Mouse (Mus musculus) urinary bladder, postnatal 36 days (tissue): ENCODE data around the gene Cacna1h.
A peak's percentile ranks its signal among the peaks of the same experiment; 100 is the strongest.

Experiments
- DNase-seq, 2 experiments: peaks; one replicate each; pipeline ENCODE4 v3.0.0; 2022; ENCODE audit warnings: low spot score in 2 of 2, mixed read lengths in 1 of 2

The Cacna1h gene

GRCm38 (mm10) chr17:25433617-25434606 is at the start of gene Cacna1h:
Gene Cacna1h (minus strand): TSS chr17:25433783.
- peak in 1 of 2 experiments; percentile 9 for DNase-seq

- no peak for DNase-seq
Observed at GRCm38 (mm10) chr17:25482092-25482491, 48.5 kb upstream of the Cacna1h start.

GRCm38 (mm10) chr17:25480820-25481219 is 47.2 kb upstream of the Cacna1h start:
- no peak for DNase-seq

GRCm38 (mm10) chr17:25480152-25480551 is 46.6 kb upstream of the Cacna1h start:
- no peak for DNase-seq

- DNase-seq = peak; percentile 24 to 30
Observed at GRCm38 (mm10) chr17:25475946-25476744, 42.6 kb upstream of the Cacna1h start.

- peak; percentile 11 to 54 for DNase-seq
Observed at GRCm38 (mm10) chr17:25474330-25475077, 40.9 kb upstream of the Cacna1h start.

GRCm38 (mm10) chr17:25472044-25472443 is 38.5 kb upstream of the Cacna1h start:
- no peak for DNase-seq

GRCm38 (mm10) chr17:25471418-25471817 is 37.8 kb upstream of the Cacna1h start:
- no peak for DNase-seq

- peak; percentile 47 to 62 for DNase-seq
Observed at GRCm38 (mm10) chr17:25469798-25470197, 36.2 kb upstream of the Cacna1h start.

- DNase-seq = no peak
Observed at GRCm38 (mm10) chr17:25468301-25468700, 34.7 kb upstream of the Cacna1h start.

GRCm38 (mm10) chr17:25467781-25468180 is 34.2 kb upstream of the Cacna1h start:
- no peak for DNase-seq

- no peak for DNase-seq
Observed at GRCm38 (mm10) chr17:25466257-25466656, 32.7 kb upstream of the Cacna1h start.

- DNase-seq = no peak
Observed at GRCm38 (mm10) chr17:25464091-25464490, 30.5 kb upstream of the Cacna1h start.

GRCm38 (mm10) chr17:25463326-25463945 is 29.9 kb upstream of the Cacna1h start:
- no peak for DNase-seq

GRCm38 (mm10) chr17:25462236-25462875 is 28.8 kb upstream of the Cacna1h start:
- DNase-seq = no peak

GRCm38 (mm10) chr17:25456540-25456939 is 23.0 kb upstream of the Cacna1h start:
- DNase-seq = no peak

GRCm38 (mm10) chr17:25454272-25454671 is 20.7 kb upstream of the Cacna1h start, which contains the start of gene Tekt4:
Gene Tekt4 (plus strand): TSS chr17:25454615.
- no peak for DNase-seq

GRCm38 (mm10) chr17:25452246-25452965 is 18.8 kb upstream of the Cacna1h start:
- DNase-seq = no peak

GRCm38 (mm10) chr17:25450329-25450728 is 16.7 kb upstream of the Cacna1h start:
- no peak for DNase-seq

GRCm38 (mm10) chr17:25447865-25448264 is 14.3 kb upstream of the Cacna1h start:
- DNase-seq = no peak
